Mouse (Mus musculus) E14TG2a.4 (cell line): ENCODE measurements around the gene Fancg.

Experiments
- H3K27me3 ChIP-seq: 2 replicates; pipeline ENCODE4 v1.6.1; 2014; ENCODE audit warnings: low read length, control low read depth; ENCODE audit not compliant: insufficient read depth
- H3K36me3 ChIP-seq: 2 replicates; pipeline ENCODE4 v1.6.1; 2014; ENCODE audit warnings: low read length, control low read depth; ENCODE audit not compliant: insufficient read depth
- H3K4me1 ChIP-seq: replicated peaks from 2 replicates; pipeline ENCODE4 v1.6.1; 2014; ENCODE audit warnings: low read depth, low read length, control low read depth
- H3K4me3 ChIP-seq: replicated peaks from 2 replicates; pipeline ENCODE4 v1.5.1; 2014; ENCODE audit warnings: mild to moderate bottlenecking, low read length
- H3K9me3 ChIP-seq: 2 replicates; pipeline ENCODE4 v1.6.1; 2014; ENCODE audit warnings: low read length, control low read depth
- CTCF ChIP-seq: conservative IDR thresholded peaks from 2 replicates; pipeline ENCODE4 v1.5.1; 2014; ENCODE audit warnings: low read length
- NANOG ChIP-seq: IDR thresholded peaks from 2 replicates; pipeline ENCODE4 v1.6.1; 2014; ENCODE audit warnings: borderline replicate concordance, low read length, mixed read lengths
- POU5F1 ChIP-seq: IDR thresholded peaks from 2 replicates; pipeline ENCODE4 v1.6.1; 2014; ENCODE audit warnings: low read length, borderline replicate concordance

Fancg gene

DNA sequence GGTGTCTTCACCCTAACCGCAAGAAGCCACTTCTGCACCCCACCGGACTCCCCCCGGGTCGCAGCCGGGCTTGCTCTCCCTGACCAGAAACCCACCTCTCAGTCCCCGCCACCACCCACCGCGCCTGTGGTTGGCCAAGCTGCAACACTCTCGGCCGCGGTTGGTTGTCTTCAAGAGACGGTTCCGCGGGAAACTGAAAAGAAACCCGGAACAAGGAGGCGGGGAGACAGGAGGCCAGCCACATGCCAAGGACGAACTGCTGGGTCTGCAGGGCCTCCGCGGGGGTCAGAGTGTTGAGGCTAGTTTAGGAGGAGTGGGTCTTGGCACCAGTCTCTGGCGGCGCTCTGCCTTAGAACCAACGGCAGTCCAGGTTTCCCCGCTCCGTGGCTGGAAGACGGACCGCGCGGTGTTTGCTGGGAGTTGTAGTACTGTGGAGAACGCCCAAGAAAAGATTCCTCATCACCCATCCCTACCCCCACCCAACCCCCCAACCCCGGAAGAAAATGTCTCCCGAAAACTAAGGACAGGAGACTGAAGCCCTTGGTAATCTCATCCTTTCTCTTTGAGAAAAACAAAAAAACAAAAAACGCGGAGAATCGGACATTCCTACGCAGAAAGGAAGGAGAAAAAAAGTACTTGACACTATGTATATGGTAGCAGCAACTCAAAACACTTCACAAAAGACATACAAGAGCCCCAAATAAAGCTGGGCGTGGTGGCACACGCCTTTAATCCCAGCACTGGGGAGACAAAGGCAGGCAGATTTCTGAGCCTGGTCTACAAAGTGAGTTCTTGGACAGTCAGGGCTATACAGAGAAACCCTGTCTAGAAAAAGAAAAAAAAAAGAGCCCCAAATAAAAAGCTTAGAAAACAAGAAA is at the start of gene Fancg:
Fancg (minus strand) TSS at position 346 of the 878 bp plus-strand sequence.
- Histone ChIP-seq H3K9me3 (no peaks in the 10 kb centered on the region), H3K36me3 (peaks cover 36% of the 10 kb centered on the region), H3K4me1 (peaks cover 38% of the 10 kb centered on the region), H3K27me3 (no peaks in the 10 kb centered on the region), H3K4me3 (peak within 1 kb of the TSS; percentile 86)
- TF ChIP-seq POU5F1 (no peak), NANOG (no peak), CTCF (no peak)

DNA sequence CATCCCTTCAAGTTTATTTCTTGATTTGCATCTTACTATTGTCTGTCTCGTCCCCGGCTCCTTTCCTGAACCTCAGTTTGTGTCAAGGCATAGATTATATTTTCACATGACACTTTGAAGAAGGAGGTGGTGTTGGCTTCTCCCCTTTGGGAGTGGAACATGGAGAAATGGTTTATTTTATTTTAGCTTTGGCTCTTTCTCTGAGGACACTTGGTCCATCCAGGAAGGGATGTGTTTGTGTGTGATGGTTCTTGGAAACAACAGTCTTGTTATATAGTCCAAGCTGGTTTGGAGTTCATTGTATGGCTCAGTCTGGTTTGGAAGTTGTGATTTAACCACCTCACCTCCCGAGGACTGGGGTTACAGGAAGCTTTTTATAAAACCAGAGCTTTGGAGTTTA is 49.4 kb upstream of the Fancg start:
- TF ChIP-seq CTCF = no peak
- TF ChIP-seq POU5F1 = no peak
- no peak for TF ChIP-seq NANOG

DNA sequence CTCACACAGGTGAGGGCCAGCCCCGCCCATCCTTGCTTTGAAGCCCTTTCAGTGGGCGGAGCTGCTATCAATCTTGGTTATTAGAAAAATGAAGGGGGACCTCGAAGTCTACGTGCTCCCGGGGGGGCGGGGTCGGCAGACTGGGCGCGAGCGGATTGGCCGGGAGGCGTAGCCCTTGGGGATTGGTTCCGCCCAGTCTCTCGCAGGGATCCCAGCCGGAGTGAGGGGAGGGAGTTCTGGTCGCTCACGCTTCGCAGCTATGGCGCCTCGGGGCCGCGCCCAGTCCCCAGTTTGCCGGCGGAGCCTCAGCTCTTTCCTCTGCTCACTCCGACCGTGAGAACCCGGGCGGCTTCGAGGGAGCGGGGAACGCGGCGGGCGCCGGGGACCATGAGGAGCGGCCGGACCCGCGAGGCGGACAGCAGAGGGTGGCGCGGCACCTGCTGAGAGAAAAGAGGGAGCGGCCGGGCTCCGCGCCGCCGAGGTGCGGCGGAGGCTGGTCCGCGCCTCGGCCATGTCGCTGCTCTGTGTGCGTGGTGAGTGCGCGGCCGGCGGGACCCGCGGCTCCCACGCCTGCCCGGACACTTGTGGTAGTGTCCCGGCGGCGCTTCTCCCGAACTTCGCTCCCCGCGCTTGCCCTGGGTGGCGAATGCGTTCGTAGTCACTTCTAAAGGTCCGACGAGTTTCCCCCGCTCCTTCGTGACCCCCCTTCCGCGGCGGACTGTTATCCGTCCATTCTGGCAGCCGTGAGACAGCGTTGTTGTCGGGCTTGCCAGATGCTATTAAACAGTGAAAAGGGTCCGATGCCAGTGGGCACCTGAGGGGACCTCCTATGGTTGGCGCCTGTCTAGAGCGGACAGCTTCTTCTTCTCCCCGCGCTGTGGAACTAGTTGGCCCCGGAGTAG is 48.7 kb upstream of the Fancg start, which contains the start of gene Unc13b:
Unc13b (plus strand) TSS at position 201 of the 902 bp plus-strand sequence.
- Histone ChIP-seq H3K27me3 (peaks cover 32% of the 10 kb centered on the region), H3K36me3 (no peaks in the 10 kb centered on the region), H3K4me1 (peaks cover 17% of the 10 kb centered on the region), H3K4me3 (peak within 1 kb of the TSS; percentile 94), H3K9me3 (no peaks in the 10 kb centered on the region)
- TF ChIP-seq NANOG = no peak
- no peak for TF ChIP-seq POU5F1
- no peak for TF ChIP-seq CTCF

More for the DNA sequence above, 49.4 kb upstream of the Fancg start:
- Histone ChIP-seq H3K4me3 (peak overlapping the region; percentile 94), H3K4me1 (peaks cover 17% of the 10 kb centered on the region), H3K27me3 (peaks cover 32% of the 10 kb centered on the region), H3K36me3 (no peaks in the 10 kb centered on the region), H3K9me3 (no peaks in the 10 kb centered on the region)

DNA sequence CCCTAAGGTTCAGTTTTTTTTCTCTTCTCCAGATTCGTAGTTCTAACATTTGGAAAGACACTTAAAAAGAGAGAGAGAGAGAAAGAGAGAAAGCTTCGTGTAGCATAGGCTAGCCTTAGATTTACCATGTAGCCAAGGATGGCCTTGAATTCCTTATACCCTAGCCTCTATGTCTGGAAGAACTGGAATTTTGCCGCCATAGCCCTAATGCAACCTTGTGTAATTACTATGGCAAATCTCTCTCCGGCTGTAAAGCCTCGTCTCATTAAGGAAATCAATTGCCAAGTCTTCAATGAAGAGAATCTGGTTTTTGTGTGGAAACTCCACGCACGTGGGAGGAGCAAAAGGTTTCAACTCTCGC is 48.1 kb upstream of the Fancg start:
- TF ChIP-seq CTCF (no peak), NANOG (no peak), POU5F1 (no peak)
- Histone ChIP-seq H3K36me3 (no peaks in the 10 kb centered on the region), H3K4me1 (peaks cover 13% of the 10 kb centered on the region), H3K27me3 (peaks cover 32% of the 10 kb centered on the region), H3K4me3 (peak overlapping the region; percentile 94), H3K9me3 (no peaks in the 10 kb centered on the region)

DNA sequence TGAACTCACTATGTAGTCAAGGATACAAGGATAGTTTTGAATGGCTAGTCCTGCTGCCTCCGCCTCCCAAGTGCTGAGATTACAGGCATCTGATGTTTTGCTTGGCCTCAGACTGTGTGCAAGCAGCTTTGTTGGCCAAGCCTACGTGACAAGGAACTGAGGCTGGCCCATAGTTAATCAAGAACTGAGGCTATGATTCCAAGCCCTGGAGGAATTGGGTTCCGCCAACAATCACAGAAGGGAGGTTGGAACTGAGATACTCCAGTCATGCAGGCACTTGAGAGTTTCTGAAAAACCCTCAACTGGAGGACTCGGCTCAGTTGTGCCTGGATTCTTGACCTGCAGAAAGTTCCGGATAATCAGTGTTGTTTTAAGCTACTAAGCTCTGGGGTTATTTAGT is 47.3 kb upstream of the Fancg start:
- no peak for TF ChIP-seq NANOG
- TF ChIP-seq CTCF = no peak
- TF ChIP-seq POU5F1 = no peak
- Histone ChIP-seq H3K27me3 (peaks cover 32% of the 10 kb centered on the region), H3K36me3 (no peaks in the 10 kb centered on the region), H3K9me3 (no peaks in the 10 kb centered on the region), H3K4me1 (peaks cover 12% of the 10 kb centered on the region), H3K4me3 (no peak overlapping the region)

DNA sequence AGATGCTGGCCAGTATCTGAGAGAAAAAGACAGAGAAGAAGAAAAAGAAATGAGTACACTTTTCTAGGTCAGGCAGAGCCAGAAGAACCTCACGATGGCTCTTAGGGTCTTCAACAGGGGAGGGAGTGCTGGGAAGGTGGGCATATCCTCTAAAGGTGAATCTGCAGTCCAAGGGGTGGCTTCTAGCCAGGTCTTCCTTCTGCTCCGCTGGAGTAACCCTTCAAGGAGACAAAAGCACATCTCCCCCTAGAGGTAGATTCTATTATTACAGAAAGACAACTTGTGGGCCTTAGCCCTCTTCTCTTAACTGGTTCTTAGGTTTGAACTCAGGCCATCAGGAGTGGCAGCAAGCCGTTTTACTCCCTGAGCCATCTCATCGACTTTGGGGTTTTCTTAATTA is 42.3 kb upstream of the Fancg start:
- Histone ChIP-seq H3K27me3 (peaks cover 4% of the 10 kb centered on the region), H3K36me3 (no peaks in the 10 kb centered on the region), H3K4me1 (peaks cover 9% of the 10 kb centered on the region), H3K4me3 (peak overlapping the region; percentile 23; the same call in 1 of the 2 replicates), H3K9me3 (no peaks in the 10 kb centered on the region)
- TF ChIP-seq NANOG = no peak
- TF ChIP-seq POU5F1 = no peak
- TF ChIP-seq CTCF = peak; percentile 56

DNA sequence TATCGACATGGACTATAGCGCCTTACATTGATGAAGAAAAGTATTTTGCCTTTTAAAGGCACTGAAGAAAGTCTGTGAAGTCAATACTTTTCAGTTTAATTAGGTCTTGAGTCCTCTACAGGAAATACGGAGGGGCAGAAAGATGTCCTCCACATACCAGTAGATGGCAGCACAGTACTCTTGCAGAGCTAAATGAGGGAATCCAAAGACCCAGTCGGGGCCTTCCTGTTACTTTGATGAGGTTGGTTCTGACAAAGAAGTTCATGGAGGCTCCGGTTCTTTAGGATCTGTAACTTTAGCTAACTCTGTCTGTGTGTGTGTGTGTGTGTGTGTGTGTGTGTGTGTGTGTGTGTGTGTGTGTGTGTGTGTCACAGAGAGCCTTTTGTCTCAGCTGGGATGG is 36.9 kb upstream of the Fancg start:
- no peak for TF ChIP-seq NANOG
- peak; percentile 90 for TF ChIP-seq CTCF
- Histone ChIP-seq H3K9me3 (no peaks in the 10 kb centered on the region), H3K27me3 (0 out of 2 replicates have a peak, but pooled peaks cover 2% of the 10 kb centered on the region), H3K4me1 (peaks cover 40% of the 10 kb centered on the region), H3K4me3 (no peak overlapping the region), H3K36me3 (no peaks in the 10 kb centered on the region)

DNA sequence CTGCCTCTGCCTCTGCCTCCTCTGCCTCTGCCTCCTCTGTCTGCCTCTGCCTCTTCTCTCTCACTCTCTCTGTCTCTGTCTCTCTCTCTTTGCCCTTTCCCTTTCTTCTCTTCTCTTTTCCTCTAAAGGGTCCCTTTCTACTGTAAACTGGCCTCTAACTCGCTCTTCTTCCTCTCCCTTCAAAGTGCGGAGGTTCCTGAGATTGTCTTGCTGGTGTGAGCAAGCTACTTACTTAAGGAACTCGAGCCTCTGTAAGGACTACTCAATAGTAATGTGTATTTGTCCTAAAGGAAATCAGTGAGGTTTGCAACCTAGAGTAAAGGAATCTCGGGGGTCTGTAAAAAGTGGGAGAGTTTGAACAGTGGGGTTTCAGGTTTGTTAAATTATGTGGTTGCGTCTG is 36.3 kb upstream of the Fancg start:
- Histone ChIP-seq H3K9me3 (no peaks in the 10 kb centered on the region), H3K36me3 (no peaks in the 10 kb centered on the region)

More for the DNA sequence above, 36.3 kb upstream of the Fancg start:
- Histone ChIP-seq H3K4me1 (peaks cover 35% of the 10 kb centered on the region), H3K27me3 (0 out of 2 replicates have a peak, but pooled peaks cover 2% of the 10 kb centered on the region), H3K4me3 (peak overlapping the region; percentile 86; the same call in 1 of the 2 replicates)
- no peak for TF ChIP-seq POU5F1
- TF ChIP-seq NANOG = no peak
- no peak for TF ChIP-seq CTCF
